Mouse (Mus musculus) C2C12 (cell line): Measurements from ENCODE around the gene Trmt6. TPM values are rescaled to one million over a fixed set of nuclear protein-coding genes. Genes with fewer than 3 reads are reported as not detected.

Source experiments
- H3K27me3 ChIP-seq: one replicate; pipeline ENCODE4 v1.6.1; 2011; ENCODE audit not compliant: control insufficient read depth, insufficient read depth, insufficient read length
- H3K36me3 ChIP-seq: one replicate; pipeline ENCODE4 v1.6.1; 2011; ENCODE audit not compliant: control insufficient read depth, insufficient read depth
- H3K4me3 ChIP-seq: one replicate; pipeline ENCODE4 v1.5.1; 2011; ENCODE audit warnings: mild to moderate bottlenecking, control low read depth; ENCODE audit not compliant: poor library complexity, insufficient read depth, severe bottlenecking
- H3K79me2 ChIP-seq: one replicate; pipeline ENCODE4 v1.6.1; 2011; ENCODE audit not compliant: control insufficient read depth, insufficient read depth
- H3K79me3 ChIP-seq: one replicate; pipeline ENCODE4 v1.6.1; 2011; ENCODE audit warnings: low read depth, control low read depth
- H3ac ChIP-seq: one replicate; pipeline ENCODE3; 2011; ENCODE audit warnings: low read depth; ENCODE audit not compliant: control insufficient read depth, insufficient read length
- CEBPB ChIP-seq: IDR thresholded peaks from one replicate; pipeline ENCODE4 v1.6.1; 2011; ENCODE audit warnings: low read depth, mild to moderate bottlenecking, control low read depth, moderate library complexity
- CTCF ChIP-seq: IDR thresholded peaks from one replicate; pipeline ENCODE4 v1.5.1; 2011; ENCODE audit not compliant: control insufficient read depth, insufficient read depth, insufficient read length
- FOSL1 ChIP-seq: IDR thresholded peaks from one replicate; pipeline ENCODE4 v1.8.0; 2011; ENCODE audit warnings: mild to moderate bottlenecking, low read length; ENCODE audit not compliant: poor library complexity, insufficient read depth, severe bottlenecking
- MAX ChIP-seq: IDR thresholded peaks from one replicate; pipeline ENCODE4 v1.6.1; 2011; ENCODE audit warnings: mild to moderate bottlenecking, control low read depth
- MYOD1 ChIP-seq: IDR thresholded peaks from one replicate; pipeline ENCODE4 v1.6.1; 2011; ENCODE audit warnings: low read depth; ENCODE audit not compliant: control insufficient read depth, insufficient read length
- MYOG ChIP-seq: IDR thresholded peaks from one replicate; pipeline ENCODE4 v1.6.1; 2011; ENCODE audit not compliant: control insufficient read depth, insufficient read length; ENCODE audit errors: extremely low read depth
- USF1 ChIP-seq: IDR thresholded peaks from one replicate; pipeline ENCODE4 v1.6.1; 2011; ENCODE audit warnings: low read depth, mild to moderate bottlenecking, control low read depth, moderate library complexity
- polyA plus RNA-seq: library from polyadenylated mRNA; unstranded; fragments of >200 nt; fragmentation: generic; extraction: Trizol; gene quantifications from one replicate; pipeline ENCODE4 v1.2.1, GENCODE M21; 2012; ENCODE audit warnings: missing spikeins

Trmt6 gene
- polyA plus RNA-seq, 1 experiment = 18.8 TPM

GRCm38 (mm10) chr2:132802976-132803375 is 12.9 kb downstream of the Trmt6 start:
- Histone ChIP-seq H3K27me3 (no peaks in the 10 kb centered on the region), H3K79me2 (no peaks in the 10 kb centered on the region), H3K79me3 (no peaks in the 10 kb centered on the region), H3K4me3 (no peak overlapping the region), H3ac (no peak overlapping the region), H3K36me3 (peaks cover 52% of the 10 kb centered on the region)
- TF ChIP-seq CEBPB = no peak
- no peak for TF ChIP-seq MYOG
- no peak for TF ChIP-seq MYOD1
- TF ChIP-seq MAX = no peak
- no peak for TF ChIP-seq USF1
- no peak for TF ChIP-seq CTCF

- Histone ChIP-seq H3K27me3 (peaks cover 25% of the 10 kb centered on the region), H3ac (no peak overlapping the region), H3K79me3 (no peaks in the 10 kb centered on the region), H3K4me3 (no peak overlapping the region), H3K79me2 (no peaks in the 10 kb centered on the region), H3K36me3 (no peaks in the 10 kb centered on the region)
- TF ChIP-seq MAX (no peak), CEBPB (no peak), USF1 (no peak), CTCF (no peak), FOSL1 (no peak), MYOG (no peak), MYOD1 (no peak)
Observed at GRCm38 (mm10) chr2:132794204-132794586, 21.7 kb downstream of the Trmt6 start.

DNA sequence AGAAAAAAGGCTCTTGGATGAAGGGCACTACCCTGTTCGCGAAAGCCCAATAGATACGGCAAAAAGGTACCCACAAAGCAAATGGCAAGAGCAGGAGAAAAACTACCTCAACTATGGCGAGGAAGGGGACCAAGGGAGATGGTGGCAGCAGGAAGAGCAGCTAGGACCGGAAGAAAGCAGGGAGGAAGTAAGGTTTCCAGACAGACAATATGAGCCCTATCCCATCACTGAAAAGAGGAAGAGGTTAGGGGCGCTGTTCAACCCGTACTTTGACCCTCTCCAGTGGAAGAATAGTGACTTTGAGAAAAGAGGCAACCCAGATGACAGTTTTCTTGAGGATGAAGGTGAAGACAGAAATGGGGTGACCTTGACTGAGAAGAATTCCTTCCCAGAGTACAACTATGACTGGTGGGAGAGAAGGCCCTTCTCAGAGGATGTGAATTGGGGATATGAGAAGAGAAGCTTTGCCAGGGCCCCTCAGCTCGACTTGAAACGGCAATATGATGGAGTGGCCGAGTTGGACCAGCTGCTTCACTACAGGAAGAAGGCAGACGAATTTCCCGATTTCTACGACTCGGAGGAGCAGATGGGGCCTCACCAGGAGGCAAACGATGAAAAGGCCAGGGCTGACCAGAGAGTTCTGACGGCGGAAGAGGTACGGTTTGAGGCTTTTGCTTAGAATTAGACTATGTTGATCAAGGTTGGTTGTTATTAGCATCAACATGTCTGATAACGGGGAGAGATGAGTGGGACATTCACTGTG is 22.2 kb downstream of the Trmt6 start:
- Histone ChIP-seq H3K79me3 (no peaks in the 10 kb centered on the region), H3K79me2 (no peaks in the 10 kb centered on the region), H3ac (no peak overlapping the region), H3K36me3 (no peaks in the 10 kb centered on the region), H3K4me3 (no peak overlapping the region), H3K27me3 (peaks cover 25% of the 10 kb centered on the region)
- TF ChIP-seq MYOD1 (no peak), CTCF (no peak), CEBPB (no peak), FOSL1 (no peak), MYOG (no peak), MAX (no peak), USF1 (no peak)

DNA sequence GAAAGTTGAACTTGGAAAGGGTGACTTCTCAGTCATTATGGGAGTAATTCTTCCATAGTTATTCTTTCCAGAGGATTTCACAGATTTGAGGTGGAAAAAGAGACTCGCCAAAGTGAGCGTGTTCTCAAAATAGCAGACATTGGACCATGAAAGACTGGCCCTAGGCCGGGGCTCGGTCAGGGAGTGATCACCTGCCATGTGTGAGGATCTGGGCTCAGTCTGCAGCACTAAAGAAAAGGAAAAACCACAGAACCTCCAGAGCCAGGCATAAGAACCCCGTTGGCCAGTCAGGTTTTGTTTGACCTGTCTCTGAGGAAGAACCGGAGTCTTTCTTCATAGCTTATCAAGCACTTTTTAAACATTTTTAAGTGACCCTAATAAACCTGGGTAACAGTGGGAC is 31.8 kb downstream of the Trmt6 start:
- Histone ChIP-seq H3K79me3 (no peaks in the 10 kb centered on the region), H3K4me3 (no peak overlapping the region), H3K79me2 (no peaks in the 10 kb centered on the region), H3ac (no peak overlapping the region), H3K27me3 (peaks cover 6% of the 10 kb centered on the region), H3K36me3 (no peaks in the 10 kb centered on the region)
- TF ChIP-seq MYOD1 (no peak), CEBPB (no peak), CTCF (no peak), FOSL1 (no peak), USF1 (no peak), MYOG (no peak), MAX (no peak)

GRCm38 (mm10) chr2:132781439-132782068 is 34.3 kb downstream of the Trmt6 start:
- Histone ChIP-seq H3K36me3 (no peaks in the 10 kb centered on the region), H3K4me3 (no peak overlapping the region), H3K79me2 (no peaks in the 10 kb centered on the region), H3ac (no peak overlapping the region), H3K79me3 (no peaks in the 10 kb centered on the region), H3K27me3 (peaks cover 6% of the 10 kb centered on the region)
- TF ChIP-seq MYOD1 (no peak), USF1 (no peak), MYOG (no peak), MAX (peak; percentile 88)

GRCm38 (mm10) chr2:132780978-132781377 is 34.9 kb downstream of the Trmt6 start, which contains the start of gene Chgb:
TSS of gene Chgb (plus strand) at chr2:132781278.
- Histone ChIP-seq H3K79me2 (no peaks in the 10 kb centered on the region), H3ac (no peak within 1 kb of the TSS), H3K27me3 (peaks cover 6% of the 10 kb centered on the region), H3K4me3 (no peak within 1 kb of the TSS), H3K36me3 (no peaks in the 10 kb centered on the region), H3K79me3 (no peaks in the 10 kb centered on the region)
- TF ChIP-seq USF1 (no peak), CEBPB (no peak), MAX (no peak), CTCF (no peak), MYOD1 (no peak), FOSL1 (no peak), MYOG (no peak)
